Mouse (Mus musculus) lung, embryonic 16.5 days (tissue): ENCODE data around the gene Tpgs1. TPM values are rescaled to one million over a fixed set of nuclear protein-coding genes. Genes with fewer than 3 reads are reported as not detected.
"Not testable (repeated sequence)": the region's sequence is repeated elsewhere in the genome, so short reads cannot be mapped to it uniquely, and the experiment has no call there.

Source experiments
- ATAC-seq: fragments of 200-750 bp; cut with Nextera tagmentation; 2 replicates; pipeline ENCODE4 v1.8.0; 2017; ENCODE audit warnings: low read depth, mild to moderate bottlenecking, moderate library complexity
- H3K27ac ChIP-seq: fragments of 300-500 bp; sonication (generic); 2 replicates; pipeline ENCODE4 v1.5.1; 2014; ENCODE audit warnings: mild to moderate bottlenecking, control low read depth, low read length
- H3K27me3 ChIP-seq: fragments of 300-500 bp; sonication (generic); 2 replicates; pipeline ENCODE4 v1.6.1; 2014; ENCODE audit warnings: low read depth, low read length, mixed read lengths; ENCODE audit not compliant: control insufficient read depth, insufficient read depth
- H3K36me3 ChIP-seq: fragments of 300-500 bp; sonication (generic); 2 replicates; pipeline ENCODE4 v1.6.1; 2014; ENCODE audit warnings: low read length; ENCODE audit not compliant: control insufficient read depth, insufficient read depth
- H3K4me1 ChIP-seq: fragments of 300-500 bp; sonication (generic); replicated peaks from 2 replicates; pipeline ENCODE4 v1.6.1; 2014; ENCODE audit warnings: low read length, mixed read lengths; ENCODE audit not compliant: control insufficient read depth, insufficient read depth
- H3K4me2 ChIP-seq: fragments of 300-500 bp; sonication (generic); 2 replicates; pipeline ENCODE4 v1.6.1; 2014; ENCODE audit warnings: low read depth, low read length, control low read depth
- H3K4me3 ChIP-seq: fragments of 300-500 bp; sonication (generic); 2 replicates; pipeline ENCODE4 v1.5.1; 2014; ENCODE audit warnings: mild to moderate bottlenecking, low read length, control low read depth
- H3K9ac ChIP-seq: fragments of 300-500 bp; sonication (generic); 2 replicates; pipeline ENCODE4 v1.6.1; 2014; ENCODE audit warnings: low read length, control low read depth
- H3K9me3 ChIP-seq: fragments of 300-500 bp; sonication (generic); 2 replicates; pipeline ENCODE4 v1.6.1; 2016; ENCODE audit warnings: low read length; ENCODE audit not compliant: control insufficient read depth
- WGBS: fragments of 180-500 bp; shearing (Covaris S2); extraction: QIAGEN DNeasy Blood & Tissue Kit; methylation state at CpG from one replicate; pipeline ENCODE4 v1.1.7; 2014; 5-methylcytosine and 5-hydroxymethylcytosine counted together
- polyA plus RNA-seq: library from polyadenylated mRNA; unstranded; fragments of >200 nt; fragmentation: Nextera tagmentation; extraction: Ambion mirVana; gene quantifications from 2 replicates; pipeline ENCODE4 v1.2.1, GENCODE M21; 2015

The Tpgs1 gene
- polyA plus RNA-seq, 1 experiment from 2014 or later: 58.3 TPM

GRCm38 (mm10) chr10:79695231-79696128, 26.3 kb downstream of the Tpgs1 start:
- H3K9me3 ChIP-seq: 0 out of 2 replicates have a peak, but pooled peaks cover 4% of the 10 kb centered on the region
- peaks cover 25% of the 10 kb centered on the region for H3K4me1 ChIP-seq
- peak overlapping the region; percentile 96 for H3K27ac ChIP-seq
- ATAC-seq: peak; percentile 44
- peak overlapping the region; percentile 18 for H3K4me2 ChIP-seq
- no peaks in the 10 kb centered on the region for H3K27me3 ChIP-seq
- H3K9ac ChIP-seq: peak overlapping the region; percentile 42; the same call in 1 of the 2 replicates
- no peaks in the 10 kb centered on the region for H3K36me3 ChIP-seq
- no peak overlapping the region for H3K4me3 ChIP-seq
- WGBS: 52% methylated on average over 13 of the region's 13 CpGs

- no peak overlapping the region for H3K4me3 ChIP-seq
- H3K4me1 ChIP-seq: peaks cover 25% of the 10 kb centered on the region
- H3K4me2 ChIP-seq: peak overlapping the region; percentile 18
- H3K36me3 ChIP-seq: no peaks in the 10 kb centered on the region
- ATAC-seq: peak; percentile 55
- WGBS: 40% methylated on average over 9 of the region's 9 CpGs
- H3K27me3 ChIP-seq: no peaks in the 10 kb centered on the region
- H3K9ac ChIP-seq: peak overlapping the region; percentile 42; the same call in 1 of the 2 replicates
- H3K27ac ChIP-seq: peak overlapping the region; percentile 96
- H3K9me3 ChIP-seq: 0 out of 2 replicates have a peak, but pooled peaks cover 4% of the 10 kb centered on the region
Observed at GRCm38 (mm10) chr10:79696129-79696651, 27.0 kb downstream of the Tpgs1 start.

GRCm38 (mm10) chr10:79697916-79698315, 28.7 kb downstream of the Tpgs1 start:
- 50% methylated on average over 6 of the region's 6 CpGs for WGBS
- no peaks in the 10 kb centered on the region for H3K9me3 ChIP-seq
- ATAC-seq: peak; percentile 41; the same call in 1 of the 2 replicates
- no peak overlapping the region for H3K9ac ChIP-seq
- H3K27me3 ChIP-seq: no peaks in the 10 kb centered on the region
- H3K4me3 ChIP-seq: no peak overlapping the region
- H3K27ac ChIP-seq: peak overlapping the region; percentile 96
- peaks cover 27% of the 10 kb centered on the region for H3K4me1 ChIP-seq
- no peak overlapping the region for H3K4me2 ChIP-seq
- H3K36me3 ChIP-seq: no peaks in the 10 kb centered on the region

- 88% methylated on average over 6 of the region's 6 CpGs for WGBS
- H3K4me2 ChIP-seq: no peak overlapping the region
- ATAC-seq: no peak
- H3K4me3 ChIP-seq: no peak overlapping the region
- no peaks in the 10 kb centered on the region for H3K27me3 ChIP-seq
- H3K9me3 ChIP-seq: no peaks in the 10 kb centered on the region
- no peak overlapping the region; the same call in 1 of the 2 replicates for H3K27ac ChIP-seq
- H3K4me1 ChIP-seq: peaks cover 27% of the 10 kb centered on the region
- no peaks in the 10 kb centered on the region for H3K36me3 ChIP-seq
- no peak overlapping the region for H3K9ac ChIP-seq
Observed at GRCm38 (mm10) chr10:79698459-79698858, 29.3 kb downstream of the Tpgs1 start.

- Histone ChIP-seq H3K9ac (no peak overlapping the region), H3K4me2 (no peak overlapping the region), H3K36me3 (no peaks in the 10 kb centered on the region), H3K27me3 (no peaks in the 10 kb centered on the region), H3K4me1 (peaks cover 30% of the 10 kb centered on the region), H3K27ac (peak overlapping the region; percentile 92), H3K9me3 (no peaks in the 10 kb centered on the region), H3K4me3 (no peak overlapping the region)
- ATAC-seq: no peak
- WGBS: 22% methylated on average over 7 of the region's 7 CpGs
Observed at GRCm38 (mm10) chr10:79700676-79701075, 31.5 kb downstream of the Tpgs1 start.

DNA sequence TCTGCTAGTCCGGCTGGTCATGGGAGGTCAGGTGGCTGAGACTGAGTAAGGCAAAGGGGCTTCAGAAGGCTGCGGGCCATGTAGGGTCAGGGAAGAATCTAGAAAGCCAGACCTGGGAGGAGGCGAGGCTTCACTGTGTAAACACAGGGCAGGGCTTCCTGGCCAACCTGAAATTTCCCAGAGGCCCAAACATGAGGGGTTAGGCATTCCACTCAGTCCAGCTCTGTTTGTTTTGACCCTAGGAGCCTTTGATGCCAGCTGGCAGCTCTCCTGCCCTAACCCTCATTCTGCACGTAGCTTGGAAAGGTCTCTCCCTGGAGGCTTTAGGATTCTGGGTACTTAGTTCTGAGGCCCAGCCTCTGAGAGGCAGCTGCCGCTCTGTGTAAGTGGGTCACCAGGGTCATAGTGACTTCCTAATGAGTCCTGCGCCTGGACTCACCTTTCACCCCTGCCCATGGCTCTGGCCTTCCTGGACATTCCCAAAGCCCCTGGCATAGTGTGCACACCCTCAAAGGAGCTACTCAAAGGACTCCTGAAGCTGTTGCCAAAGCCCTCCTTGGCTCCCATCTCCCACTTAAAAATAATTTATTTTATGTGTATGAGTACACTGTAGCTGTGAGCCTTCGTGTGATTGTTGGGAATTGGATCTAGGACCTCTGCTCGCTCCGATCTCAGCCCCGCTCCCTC, 32.4 kb downstream of the Tpgs1 start:
- Histone ChIP-seq H3K27me3 (no peaks in the 10 kb centered on the region), H3K27ac (peak overlapping the region; percentile 92), H3K4me2 (0 out of 2 replicates have a peak overlapping the region, but pooled peaks have one; percentile 6), H3K9ac (no peak overlapping the region; the same call in 1 of the 2 replicates), H3K9me3 (no peaks in the 10 kb centered on the region), H3K4me1 (peaks cover 33% of the 10 kb centered on the region), H3K4me3 (no peak overlapping the region), H3K36me3 (no peaks in the 10 kb centered on the region)
- WGBS: 22% methylated on average over 10 of the region's 10 CpGs
- ATAC-seq: peak; percentile 51

DNA sequence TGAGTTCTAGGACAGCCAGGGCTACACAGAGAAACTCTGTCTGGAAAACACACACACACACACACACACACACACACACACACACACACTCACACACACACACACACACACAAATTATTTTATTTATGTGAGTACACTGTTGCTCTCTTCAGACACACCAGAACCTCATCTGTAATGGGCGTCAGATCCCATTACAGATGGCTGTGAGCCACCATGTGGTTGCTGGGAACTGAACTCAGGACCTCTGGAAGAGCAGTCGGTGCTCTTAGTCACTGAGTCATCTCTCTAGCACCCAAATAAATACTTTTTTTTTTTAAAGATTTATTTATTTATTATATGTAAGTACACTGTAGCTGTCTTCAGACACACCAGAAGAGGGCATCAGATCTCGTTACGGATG, 33.8 kb downstream of the Tpgs1 start:
- H3K4me1 ChIP-seq: peaks cover 32% of the 10 kb centered on the region
- not testable (repeated sequence) for H3K27ac ChIP-seq, H3K4me3 ChIP-seq, H3K4me2 ChIP-seq, ATAC-seq, H3K27me3 ChIP-seq, H3K36me3 ChIP-seq, H3K9me3 ChIP-seq, H3K9ac ChIP-seq
- 72% methylated on average over 3 of the region's 4 CpGs for WGBS

DNA sequence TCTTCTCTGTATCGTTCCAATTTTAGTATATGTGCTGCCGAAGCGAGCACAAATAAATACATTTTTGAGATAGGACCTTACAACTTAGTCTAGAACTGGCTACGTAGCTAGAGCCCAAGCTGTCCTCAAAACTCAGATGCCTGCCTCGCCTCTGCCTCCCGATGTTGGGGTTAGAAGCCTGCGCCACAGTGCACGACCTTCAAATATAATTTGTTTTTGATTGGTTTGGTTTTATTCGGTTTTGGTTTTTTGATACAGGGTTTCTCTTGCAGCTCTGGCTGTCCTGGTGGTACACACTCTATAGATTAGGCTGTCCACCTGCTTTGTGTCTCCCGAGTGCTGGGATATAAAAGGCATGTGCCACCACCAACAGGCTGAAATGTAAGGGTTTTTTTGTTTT, 34.4 kb downstream of the Tpgs1 start:
- ATAC-seq: no peak
- no peaks in the 10 kb centered on the region for H3K9me3 ChIP-seq
- H3K4me3 ChIP-seq: peak overlapping the region; percentile 84
- H3K4me1 ChIP-seq: peaks cover 29% of the 10 kb centered on the region
- no peaks in the 10 kb centered on the region for H3K27me3 ChIP-seq
- no peaks in the 10 kb centered on the region for H3K36me3 ChIP-seq
- 69% methylated on average over 10 of the region's 10 CpGs for WGBS
- H3K9ac ChIP-seq: peak overlapping the region; percentile 43; the same call in 1 of the 2 replicates
- peak overlapping the region; percentile 50; the same call in 1 of the 2 replicates for H3K4me2 ChIP-seq
- peak overlapping the region; percentile 59; the same call in 1 of the 2 replicates for H3K27ac ChIP-seq
